Mouse (Mus musculus): ENCODE results near the gene Gtf2b.

- no peak for TF ChIP-seq CTCF (conservative IDR thresholded peaks at IDR 0.05; ENCODE audit: low read length)
- TF ChIP-seq POU5F1 (IDR thresholded peaks at IDR 0.05; ENCODE audit: borderline replicate concordance, low read length): no peak
Measured at GRCm38 (mm10) chr3:142725481-142725880, 39.4 kb upstream of the Gtf2b start.

Measured in E14TG2a.4 (cell line).